Mouse (Mus musculus): ENCODE measurements around the gene Dock4.

Dock4 gene

DNA sequence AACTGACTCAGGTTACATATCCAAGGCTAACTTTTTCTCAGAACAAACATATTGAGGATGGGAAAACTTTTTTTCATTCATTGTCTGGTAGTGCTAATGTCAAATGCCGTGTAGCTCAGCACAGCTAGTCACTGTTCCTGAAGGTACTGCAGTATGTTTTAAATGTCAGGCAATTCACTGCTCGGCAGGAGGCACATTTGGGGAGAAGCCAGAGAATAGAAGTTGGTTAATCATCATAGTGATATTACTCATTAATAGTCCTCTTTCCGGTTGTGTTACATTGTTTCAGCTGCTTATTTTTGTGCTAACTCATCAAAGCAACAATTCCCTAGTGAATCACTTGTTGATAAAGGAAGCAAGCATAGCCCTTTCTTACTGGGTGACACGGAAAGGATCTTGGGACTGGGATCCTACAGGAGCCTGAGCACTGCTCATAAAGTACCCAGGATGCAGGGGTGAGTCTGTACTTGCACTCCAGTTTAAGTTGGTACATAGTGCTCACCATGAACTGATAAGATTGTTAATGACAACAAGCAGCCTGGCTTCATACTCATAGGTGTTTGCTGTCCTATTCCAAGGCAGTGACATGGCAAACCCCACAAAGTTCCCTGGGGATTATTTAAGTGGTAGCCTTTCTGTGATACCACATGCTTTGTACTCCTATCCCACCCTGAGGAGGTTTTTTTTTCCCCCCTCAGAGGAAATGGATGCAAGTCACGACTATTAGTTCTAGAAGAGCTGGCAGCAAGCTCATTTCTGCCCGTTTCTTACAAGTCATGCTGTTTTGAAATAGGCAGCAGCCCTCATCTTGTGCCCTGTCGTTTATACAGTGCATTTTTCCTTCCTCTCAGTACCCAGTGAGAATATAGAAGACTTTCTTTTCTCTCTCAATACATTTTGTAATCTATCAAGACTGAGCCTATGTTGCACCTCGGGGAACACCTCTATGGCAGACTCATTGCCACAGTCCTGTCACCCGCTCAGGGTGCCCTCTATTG lies 123.5 kb downstream of the Dock4 start:
- no peak for DNase-seq (ENCODE audit: low spot score)

- DNase-seq (ENCODE audit: low spot score): no peak
Measured at GRCm38 (mm10) chr12:40570250-40570649, 124.5 kb downstream of the Dock4 start.

DNA sequence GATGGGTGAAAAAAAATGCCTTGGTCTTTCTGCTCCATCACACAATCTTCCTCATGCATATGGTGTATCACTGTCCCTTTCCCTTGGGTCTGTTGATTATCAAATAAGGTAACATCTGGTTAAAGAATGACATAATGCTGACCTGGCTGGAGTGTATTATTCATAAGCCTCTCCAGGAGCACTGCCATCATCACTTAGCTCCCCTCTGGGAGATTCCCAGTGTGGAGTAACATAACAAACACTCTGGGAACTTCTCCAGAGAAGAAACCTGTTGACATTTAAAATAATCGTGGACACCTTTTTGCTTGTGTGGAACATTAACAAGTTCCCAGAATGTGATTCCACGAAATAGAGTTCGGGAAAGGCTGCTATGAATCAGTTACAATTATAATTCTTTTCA lies 128.3 kb downstream of the Dock4 start:
- DNase-seq (ENCODE audit: low spot score): no peak

GRCm38 (mm10) chr12:40576749-40577148 lies 131.0 kb downstream of the Dock4 start:
- no peak for DNase-seq (ENCODE audit: low spot score)

- DNase-seq (ENCODE audit: low spot score): no peak
Measured at GRCm38 (mm10) chr12:40580351-40580750, 134.6 kb downstream of the Dock4 start.

GRCm38 (mm10) chr12:40581037-40581436 lies 135.3 kb downstream of the Dock4 start:
- no peak for DNase-seq (ENCODE audit: low spot score)

- DNase-seq (ENCODE audit: low spot score): no peak
Measured at GRCm38 (mm10) chr12:40582059-40582458, 136.3 kb downstream of the Dock4 start.

- DNase-seq (ENCODE audit: low spot score): no peak
Measured at GRCm38 (mm10) chr12:40584526-40585289, 139.0 kb downstream of the Dock4 start.

GRCm38 (mm10) chr12:40585456-40586141 lies 139.8 kb downstream of the Dock4 start:
- DNase-seq (ENCODE audit: low spot score): no peak

GRCm38 (mm10) chr12:40594161-40594560 lies 148.4 kb downstream of the Dock4 start:
- no peak for DNase-seq (ENCODE audit: low spot score)

DNA sequence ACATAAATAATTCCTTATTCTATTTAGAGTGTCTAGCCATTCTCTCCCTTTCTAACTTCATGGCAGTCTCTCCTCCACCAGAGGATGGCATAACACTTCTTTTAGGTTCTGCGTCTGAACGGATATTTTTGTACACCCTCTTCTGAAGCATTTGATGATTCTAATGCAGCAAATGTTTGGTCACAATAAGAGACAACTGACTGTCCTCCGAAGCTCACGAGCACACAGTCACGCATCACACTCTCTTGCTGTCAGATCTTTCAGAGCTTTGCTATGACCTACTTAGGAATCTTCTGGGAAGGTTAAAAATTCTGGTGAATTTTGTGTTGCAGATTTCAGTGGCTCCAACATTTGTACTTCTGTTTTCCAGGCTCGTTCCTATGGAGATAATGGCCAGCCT lies 149.7 kb downstream of the Dock4 start:
- DNase-seq (ENCODE audit: low spot score): no peak

DNA sequence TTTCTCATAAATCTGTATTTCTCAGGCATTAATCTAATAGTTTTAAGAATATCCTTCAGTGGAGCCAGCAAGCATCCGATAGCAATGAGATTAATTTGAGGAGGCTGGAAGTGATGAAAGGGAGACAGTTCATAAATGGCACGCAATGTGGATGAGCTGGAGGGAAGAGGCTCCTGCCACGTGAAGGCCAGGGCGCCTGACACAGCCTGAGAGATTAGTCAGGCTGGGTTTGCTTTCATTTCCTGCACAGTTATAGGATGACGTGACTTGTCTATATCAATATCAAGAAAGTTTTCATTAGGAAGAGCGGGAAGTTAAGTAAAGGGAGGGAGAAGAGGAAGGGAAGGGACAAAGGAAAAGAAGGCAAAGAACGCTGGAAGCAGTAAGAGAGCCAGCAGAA lies 150.3 kb downstream of the Dock4 start:
- no peak for DNase-seq (ENCODE audit: low spot score)

DNA sequence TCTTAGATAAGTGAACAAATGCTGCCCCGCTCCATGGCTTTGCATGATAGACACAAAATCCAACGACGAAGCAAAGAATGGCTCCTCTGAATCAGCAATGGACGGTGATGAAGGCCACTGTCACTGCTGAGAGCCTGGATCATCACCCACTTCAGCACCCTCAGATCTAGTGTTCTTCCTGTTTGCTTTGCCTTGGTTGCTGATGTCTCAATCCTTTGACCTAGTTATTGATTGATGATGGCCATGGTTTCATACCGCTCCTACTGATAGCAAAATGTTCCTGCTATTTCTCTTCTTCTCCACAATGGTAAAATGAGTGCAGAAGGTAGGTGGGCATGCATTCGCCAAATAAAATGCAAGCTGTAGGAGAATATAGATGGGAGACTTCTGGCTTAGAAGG lies 150.7 kb downstream of the Dock4 start:
- no peak for DNase-seq (ENCODE audit: low spot score)

- no peak for DNase-seq (ENCODE audit: low spot score)
Measured at GRCm38 (mm10) chr12:40599952-40600351, 154.2 kb downstream of the Dock4 start.

GRCm38 (mm10) chr12:40605565-40605964 lies 159.8 kb downstream of the Dock4 start:
- no peak for DNase-seq (ENCODE audit: low spot score)

DNA sequence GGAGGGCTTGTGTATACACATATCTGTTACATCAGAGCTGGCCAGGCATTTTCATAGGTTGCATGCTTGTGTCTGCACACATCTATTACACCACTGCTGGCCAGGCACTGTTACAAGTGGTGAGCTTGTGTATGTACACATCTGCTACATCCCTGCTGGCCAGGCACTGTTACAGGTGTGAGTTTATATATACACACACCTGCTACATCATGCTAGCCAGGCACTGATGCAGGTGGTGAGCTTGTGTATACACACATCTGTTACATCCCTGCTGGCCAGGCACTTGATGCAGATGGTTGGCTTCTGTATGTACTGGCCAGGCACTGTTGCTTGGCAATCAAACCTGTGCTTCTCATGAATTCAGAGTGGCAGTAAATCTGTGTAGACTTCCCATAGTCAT lies 177.2 kb downstream of the Dock4 start:
- DNase-seq (ENCODE audit: low spot score): no peak

- DNase-seq (ENCODE audit: low spot score): no peak
Measured at GRCm38 (mm10) chr12:40626521-40626920, 180.8 kb downstream of the Dock4 start.

- DNase-seq (ENCODE audit: low spot score): no peak
Measured at GRCm38 (mm10) chr12:40633242-40633641, 187.5 kb downstream of the Dock4 start.

DNA sequence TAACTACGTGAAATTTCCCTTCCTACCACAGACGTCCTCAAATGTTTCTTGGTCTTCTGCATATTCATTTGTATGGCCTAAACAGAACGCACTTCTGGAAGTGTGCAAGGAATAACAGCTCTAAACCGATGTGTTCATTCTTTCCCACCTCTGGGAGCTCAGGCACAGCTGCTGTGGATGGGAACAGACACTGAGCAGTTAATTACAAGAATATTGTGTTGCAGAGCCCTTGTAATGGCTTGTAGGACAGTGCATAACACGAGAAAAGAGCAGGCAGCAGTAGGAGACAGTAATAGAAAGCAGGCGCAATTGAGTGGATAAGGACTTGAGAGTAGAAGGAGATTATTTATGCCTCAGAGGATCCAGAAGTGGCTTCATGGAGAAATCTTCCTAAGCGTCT lies 188.4 kb downstream of the Dock4 start:
- no peak for DNase-seq (ENCODE audit: low spot score)

DNA sequence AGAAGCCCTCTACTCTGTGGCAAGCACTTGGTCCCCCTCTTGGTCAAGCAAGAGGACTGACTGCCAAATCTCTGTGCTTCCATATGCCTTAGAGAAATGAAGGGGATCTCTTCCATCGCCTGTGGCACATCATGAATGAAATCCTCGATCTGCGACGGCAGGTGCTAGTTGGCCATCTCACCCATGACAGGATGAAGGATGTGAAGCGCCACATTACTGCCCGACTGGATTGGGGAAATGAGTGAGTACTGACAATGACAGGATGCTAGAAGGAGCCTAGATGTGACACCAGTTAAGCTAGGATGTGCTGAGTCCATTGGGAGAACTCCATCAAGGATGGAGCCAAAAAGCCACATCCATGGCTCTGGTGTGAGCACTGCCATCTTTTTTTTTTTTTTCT lies 190.2 kb downstream of the Dock4 start:
- no peak for DNase-seq (ENCODE audit: low spot score)

- no peak for DNase-seq (ENCODE audit: low spot score)
Measured at GRCm38 (mm10) chr12:40637427-40637826, 191.7 kb downstream of the Dock4 start.

- DNase-seq (ENCODE audit: low spot score): no peak
Measured at GRCm38 (mm10) chr12:40645869-40646268, 200.1 kb downstream of the Dock4 start.
